Mouse (Mus musculus) kidney, postnatal 4 days (tissue): ENCODE measurements at regions not wholly inside any gene's neighbourhood (a gene's known extent, or its start where the extent isn't known, plus 50 kb on each side); places are given as distances from the start of the nearest gene placed in this dataset.

Source experiments
- DNase-seq, 2 experiments: peaks; one replicate each; pipeline ENCODE4 v3.0.0; 2021; ENCODE audit warnings: mixed read lengths in 2 of 2

DNA sequence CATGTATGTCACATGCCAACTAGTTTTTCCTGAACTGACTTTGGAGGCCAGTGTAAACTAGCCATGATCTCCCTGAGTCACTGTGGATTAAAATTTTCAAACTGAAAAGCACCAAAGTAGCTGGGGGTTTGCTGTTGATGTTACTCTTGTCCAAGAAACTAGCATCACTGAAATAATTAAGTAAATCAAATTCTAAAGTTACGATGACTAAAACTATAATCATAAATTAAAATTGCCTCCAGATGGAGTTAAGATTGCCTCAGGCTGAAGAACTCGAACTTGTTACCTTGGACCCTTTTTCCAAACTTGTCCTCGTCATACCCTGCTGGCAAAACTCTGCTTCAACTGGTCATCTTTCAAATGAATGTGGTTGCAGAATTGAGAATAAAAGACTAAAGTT lies 93.7 kb upstream of the Ptgfr start:
- DNase-seq, result no peak

DNA sequence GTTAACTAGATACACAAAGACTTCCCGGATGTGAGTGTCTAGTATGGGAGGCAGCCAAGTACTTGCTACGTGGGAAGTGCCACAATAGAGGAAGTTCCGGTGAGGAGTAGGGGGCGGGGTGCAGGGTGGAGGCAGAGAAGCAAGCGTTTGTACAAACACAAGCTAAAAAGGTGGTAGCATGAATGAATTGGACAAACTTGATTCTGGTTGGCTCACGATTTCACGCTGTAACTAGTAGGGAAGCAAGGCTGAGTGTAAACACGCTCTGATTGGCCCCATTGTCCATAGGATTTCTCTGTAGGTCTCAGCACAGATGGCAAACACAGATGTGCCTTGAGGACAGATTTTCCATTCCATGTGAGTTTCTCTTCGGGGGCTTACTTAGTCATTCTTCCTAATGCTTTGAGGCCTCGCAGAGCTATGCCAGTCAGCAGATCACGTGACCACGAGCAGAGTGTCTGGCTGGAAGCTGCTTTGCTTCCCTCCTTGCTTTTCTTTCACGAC lies 76.6 kb upstream of the Ptgfr start:
- DNase-seq, result peak; percentile 43 to 63

DNA sequence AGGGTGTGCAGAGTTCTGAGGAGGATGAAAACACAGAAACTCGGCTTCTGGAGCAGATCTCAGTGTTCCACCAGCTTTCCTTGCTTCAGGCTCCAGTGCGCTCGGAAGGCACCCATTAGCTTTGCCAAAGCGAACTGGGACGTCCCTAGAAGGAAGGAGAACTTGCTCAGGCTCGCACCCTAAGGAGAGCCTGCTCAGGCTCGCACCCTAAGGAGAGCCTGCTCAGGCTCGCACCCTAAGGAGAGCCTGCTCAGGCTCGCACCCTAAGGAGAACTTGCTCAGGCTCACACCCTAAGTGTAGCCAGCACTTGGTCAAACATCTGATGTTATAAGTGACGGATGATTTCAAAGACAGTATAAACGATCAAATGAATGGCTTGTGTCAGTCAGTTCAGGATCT lies 74.9 kb upstream of the Ptgfr start:
- peak; percentile 19 to 30 for DNase-seq

DNA sequence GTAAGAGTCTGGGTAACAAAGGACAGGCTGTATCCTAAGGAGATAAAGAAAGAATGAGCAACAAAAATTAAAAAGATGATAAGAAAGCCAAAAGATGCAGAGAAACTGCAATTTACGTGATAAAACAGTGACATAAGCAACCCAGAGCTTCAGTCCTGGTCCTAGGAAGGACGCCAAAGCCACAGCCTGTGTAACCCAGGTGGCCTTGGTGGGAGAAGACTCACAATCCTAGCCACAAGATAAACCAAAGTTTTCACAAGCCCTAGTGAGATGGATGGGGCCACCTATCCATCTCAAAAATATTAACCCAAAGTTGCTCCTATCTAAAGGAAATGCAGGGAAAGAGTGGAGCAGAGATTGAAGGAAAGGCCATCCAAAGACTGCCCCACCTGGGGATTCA lies 73.4 kb upstream of the Ptgfr start:
- no peak for DNase-seq

DNA sequence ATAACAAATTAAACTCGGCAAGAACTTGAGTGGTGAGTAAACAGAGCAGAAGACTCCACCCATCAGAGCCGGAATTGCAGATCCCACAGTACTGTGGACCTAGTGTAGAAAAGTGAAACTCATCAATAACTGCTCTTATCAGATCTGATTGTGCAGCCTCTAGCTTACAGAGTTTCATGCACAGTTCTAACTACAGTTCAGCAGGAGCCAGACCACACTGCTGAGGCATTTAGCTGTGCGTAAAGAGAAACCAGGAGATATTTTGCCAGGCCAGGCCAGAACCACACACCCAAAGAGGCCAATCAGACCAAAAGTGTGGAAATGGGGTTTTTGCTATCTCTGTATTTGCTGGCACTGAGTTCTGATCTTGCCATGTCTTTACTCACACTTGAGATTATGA lies 71.9 kb upstream of the Ptgfr start:
- no peak for DNase-seq

DNA sequence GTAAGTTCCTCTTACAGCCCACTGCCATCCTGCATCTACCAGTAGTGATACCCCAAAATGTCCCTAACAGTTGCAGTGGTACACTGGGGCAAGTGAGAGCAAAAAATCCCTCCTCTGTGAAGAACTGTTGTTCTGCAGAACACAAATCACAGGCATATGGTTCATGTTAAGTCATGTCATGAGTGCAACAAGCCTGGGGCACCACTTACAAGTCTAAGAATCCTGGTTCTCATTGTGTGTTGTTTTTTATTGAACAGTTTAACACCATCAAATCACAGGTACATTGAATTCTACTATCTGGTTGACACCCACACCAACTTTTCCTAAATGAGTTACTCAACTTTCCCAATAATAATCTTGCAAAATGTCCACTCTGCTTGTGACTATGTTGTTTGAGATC lies 71.5 kb upstream of the Ptgfr start:
- no peak for DNase-seq

DNA sequence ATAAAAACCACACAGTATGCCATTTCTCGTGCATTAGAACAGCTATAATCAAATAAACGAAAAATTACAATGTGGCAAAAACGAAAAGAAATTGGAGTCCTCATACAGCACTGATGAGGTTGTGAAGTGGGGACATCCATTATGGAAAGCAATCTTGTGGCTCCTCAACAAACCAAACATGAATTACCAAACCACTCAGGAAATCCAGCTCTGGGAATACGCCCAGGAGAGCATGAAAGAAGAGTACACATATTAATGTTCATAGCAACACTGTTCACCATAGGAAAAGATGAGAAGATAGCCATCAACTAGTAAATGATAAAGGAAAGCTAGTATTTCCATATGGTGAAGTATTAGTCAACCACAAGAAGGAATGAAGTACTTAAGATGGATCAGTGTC lies 68.3 kb upstream of the Ptgfr start:
- no peak for DNase-seq

DNA sequence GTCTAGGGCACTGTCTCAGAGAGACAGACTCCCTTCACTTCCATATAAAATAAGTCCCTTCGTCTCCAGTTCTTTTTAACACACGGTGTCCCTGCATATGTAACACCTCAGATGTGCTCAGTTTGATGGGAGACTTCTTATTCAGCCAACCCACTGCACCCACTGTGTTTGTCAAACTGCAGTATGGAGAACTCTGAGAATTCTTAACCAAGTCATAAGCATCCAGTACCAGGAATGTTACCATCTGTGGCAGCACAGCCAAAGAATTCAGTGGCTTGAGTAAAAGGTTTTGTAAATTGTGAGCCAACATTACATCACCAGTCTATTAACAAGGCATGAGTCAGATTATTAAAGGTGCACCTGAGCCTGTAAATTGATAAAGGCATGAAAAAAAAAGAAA lies 65.7 kb upstream of the Ptgfr start:
- no peak for DNase-seq

DNA sequence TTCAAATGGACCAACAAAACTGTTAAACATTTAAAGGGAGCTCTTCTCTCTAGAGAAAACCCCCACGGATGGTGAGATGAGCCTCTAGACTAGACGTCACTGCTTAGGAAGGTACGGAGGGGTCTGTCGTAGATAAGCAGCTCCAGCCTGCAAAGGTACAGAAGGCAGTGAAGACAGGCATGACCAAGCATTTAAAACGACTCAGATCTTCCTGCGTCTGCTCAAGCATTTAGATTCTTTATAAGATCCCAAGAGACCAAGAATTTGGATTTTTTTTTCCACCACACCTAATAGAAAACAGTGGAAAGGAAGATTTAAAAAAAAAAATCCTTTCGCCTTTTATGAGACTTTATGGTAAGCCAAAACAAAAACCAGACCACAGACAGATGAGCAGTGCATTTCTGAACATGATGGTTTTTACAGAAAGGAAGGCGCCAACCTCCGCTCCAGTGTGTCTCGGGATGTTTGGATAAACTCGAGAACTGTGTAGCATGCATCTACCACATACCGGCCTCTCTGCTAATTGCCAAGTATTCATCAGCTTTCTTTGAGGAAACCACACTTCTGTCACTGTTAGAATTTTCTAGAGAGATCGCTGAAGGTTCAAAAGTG lies 64.9 kb upstream of the Ptgfr start:
- no peak for DNase-seq

DNA sequence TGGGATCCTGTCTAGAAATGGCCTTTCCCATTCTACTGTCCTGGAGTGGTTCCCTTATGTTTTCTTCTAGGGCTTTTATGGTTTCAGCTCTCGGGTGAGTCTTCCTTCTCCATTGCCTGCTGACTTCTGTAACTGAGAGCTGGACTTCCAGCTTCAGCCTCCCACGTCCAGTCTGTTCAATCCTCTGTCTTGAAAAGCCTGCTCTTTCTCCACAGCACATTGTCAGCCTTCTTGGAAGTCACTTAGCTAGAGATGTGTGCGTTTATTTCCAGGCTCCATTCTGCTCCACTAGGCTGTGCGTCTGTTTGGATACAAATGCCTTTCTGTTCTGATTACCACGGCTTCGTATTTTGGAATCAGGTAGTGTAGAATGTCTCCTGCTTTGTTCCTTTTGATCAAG lies 62.2 kb upstream of the Ptgfr start:
- no peak for DNase-seq

DNA sequence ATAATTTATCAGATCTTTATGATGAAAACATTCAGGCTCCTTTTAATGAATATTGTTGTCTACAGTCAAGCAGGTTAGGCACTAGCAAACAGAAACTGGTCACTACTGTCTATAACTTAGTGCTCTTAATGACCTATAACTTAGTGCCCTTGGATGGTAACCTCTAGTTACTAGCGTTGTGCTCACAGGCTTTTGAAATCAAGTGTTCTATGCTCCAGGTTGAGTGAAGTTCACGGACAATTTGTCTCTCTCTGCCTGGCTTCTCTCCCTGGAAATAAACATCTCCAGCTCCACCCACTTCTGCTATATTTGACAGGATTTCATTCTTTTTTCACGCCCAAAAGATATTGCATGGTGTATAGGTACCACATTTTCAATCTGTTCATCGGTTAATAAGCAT lies 61.7 kb upstream of the Ptgfr start:
- no peak for DNase-seq

DNA sequence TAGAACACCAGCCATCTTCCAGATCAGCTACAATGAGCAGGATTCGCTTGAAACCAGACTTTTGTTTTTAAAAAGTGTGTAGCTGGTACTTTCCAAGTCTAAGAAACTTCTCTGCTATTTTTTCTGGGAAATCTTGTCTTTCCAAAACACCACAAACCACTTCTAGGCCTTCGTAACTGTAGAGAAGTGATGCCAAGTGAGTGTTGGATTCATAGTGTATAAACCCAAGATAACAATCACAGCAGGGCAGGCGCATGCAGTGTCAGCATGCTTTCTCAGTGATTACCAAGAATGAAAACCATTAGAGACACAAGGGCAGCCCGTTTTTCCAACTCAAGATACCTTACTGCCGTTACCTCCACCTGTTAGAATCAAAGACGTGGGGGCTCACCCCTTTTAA lies 58.9 kb upstream of the Ptgfr start:
- no peak for DNase-seq

DNA sequence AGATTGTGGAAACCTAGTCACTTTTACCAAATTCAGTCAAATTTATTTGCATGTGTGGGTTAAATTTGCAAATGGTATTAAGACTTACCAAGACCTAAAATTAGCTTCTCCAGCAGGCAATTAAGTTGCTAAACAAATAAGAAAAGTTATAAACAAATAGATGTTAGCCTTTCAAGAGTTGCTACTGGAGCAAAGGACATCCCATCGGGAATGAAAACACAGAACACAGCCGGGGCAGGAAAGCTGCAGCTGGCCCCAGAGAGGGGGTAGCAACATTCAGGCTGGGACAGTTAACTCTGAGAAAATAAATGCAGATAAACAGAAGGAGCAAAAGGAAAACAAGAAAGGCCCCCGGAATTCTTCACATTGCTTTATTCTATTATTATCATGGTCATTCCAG lies 57.3 kb upstream of the Ptgfr start:
- DNase-seq, result peak in 1 of 2 experiments; percentile 14

DNA sequence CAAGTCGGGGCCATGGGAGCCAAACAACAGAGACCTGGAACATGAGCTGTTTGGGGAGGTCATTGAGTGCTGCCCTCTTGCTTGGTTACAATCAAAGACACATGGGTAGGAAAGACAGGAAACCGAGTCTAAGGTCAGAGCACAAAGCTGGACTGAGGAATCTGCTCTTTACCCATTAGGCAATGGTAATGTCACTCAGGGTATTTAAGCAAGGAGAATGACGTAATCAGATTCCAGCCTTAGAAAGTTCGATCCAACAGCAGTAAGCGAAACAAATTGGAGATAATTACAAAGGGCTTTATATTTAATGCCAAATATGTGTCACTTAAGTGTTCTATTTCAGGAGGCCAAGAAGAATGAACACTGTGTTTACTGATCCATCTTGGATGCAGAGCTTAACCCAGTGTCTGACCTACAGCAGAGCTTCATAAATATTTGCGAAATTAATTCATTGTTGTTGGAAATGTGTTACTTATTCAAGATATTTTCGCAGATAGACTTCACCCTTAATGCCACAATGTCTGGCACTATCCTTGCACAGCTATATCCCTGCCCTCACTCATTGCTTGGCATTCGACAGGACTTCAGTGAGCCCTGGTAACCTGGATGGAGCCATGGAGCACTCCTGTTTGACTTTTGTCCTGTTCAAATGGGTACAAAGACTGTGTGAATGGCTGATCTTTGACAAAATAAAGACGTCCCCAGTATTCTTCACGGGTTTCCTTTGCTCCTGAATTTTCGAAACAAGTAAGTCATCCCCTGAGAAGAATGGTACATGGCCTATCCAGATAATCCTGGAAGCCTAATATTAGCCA lies 56.2 kb upstream of the Ptgfr start:
- DNase-seq, result no peak

DNA sequence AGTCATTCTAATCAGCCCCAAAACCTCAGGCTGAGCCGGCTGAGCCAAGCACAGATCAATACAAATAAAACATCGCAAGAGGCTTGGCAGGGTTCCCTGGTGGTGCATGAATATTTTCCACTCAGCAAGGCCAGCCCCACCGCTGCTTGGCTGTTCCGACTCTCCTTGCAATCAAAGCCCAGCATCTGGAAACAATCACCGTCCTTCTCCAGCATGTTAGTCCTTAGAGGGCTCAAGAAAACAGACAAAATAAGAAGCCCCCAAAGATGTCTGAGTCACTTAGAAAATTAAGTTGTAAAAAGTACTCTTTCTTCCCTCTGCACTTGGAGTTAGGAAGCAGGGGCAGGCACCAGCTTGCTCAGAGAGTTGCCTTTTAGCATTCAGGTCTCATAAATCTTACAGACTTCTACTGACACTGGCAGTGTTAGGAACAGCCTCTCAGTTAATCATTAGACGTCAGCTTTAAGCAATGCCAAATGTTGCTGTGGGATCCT lies 54.4 kb upstream of the Ptgfr start:
- DNase-seq, result peak; percentile 77 to 82

DNA sequence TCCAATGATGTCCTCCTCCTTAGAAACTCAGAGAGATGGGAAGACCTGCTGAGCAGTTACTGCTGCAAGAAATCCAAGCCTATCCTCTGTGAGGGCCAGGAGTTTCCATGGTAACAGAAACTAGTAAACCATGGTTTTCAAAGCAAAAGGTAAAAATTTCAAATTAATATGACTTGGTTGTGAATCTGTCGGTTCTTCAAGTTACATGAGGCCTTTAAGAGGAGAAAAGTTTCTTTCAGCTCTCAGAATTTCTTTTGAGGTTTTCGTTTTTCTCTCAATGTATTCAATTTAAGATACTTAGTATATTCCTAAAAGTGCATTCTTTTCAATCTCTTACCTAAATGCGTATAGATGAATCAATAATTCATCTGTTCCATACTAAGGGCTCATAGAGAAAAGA lies 53.9 kb upstream of the Ptgfr start:
- DNase-seq, result no peak

DNA sequence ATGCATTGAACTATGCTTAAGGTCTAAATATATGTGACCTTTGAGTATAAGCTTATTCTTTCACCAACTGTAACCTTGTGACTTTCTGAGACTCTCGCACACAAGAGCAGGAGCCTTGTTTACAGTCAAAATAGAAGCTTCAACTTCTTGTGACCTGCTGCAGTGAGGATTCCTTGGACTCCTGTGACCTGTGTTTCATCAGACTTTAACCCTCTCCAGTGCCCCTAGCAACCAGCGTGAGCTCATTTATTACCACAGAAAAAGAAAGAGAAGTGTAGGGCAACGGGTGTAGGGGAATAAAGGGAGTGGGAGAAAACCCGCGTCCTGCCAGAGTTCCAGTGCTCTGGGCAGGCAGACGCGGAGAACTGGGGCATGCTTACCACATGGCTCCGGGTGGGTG lies 52.3 kb upstream of the Ptgfr start:
- DNase-seq, result no peak
